Comparison of ENCODE assay signal across 8 mouse cellular contexts in genomic region chr2:128818956-128819643, GRCm38 (mm10). TPM values are rescaled to one million over a fixed set of nuclear protein-coding genes. Genes with fewer than 3 reads are reported as not detected.
A peak's percentile ranks its signal among the peaks of the same experiment; 100 is the strongest.
DNase-seq lines count a peak whose midpoint lies in the region; ATAC-seq and TF ChIP-seq lines count a peak whose summit lies in the region.

No protein-coding gene starts in this region.

- 24% methylated on average over 14 of the region's 14 CpGs for WGBS in heart, embryonic 11.5 days (ENCODE audit: insufficient replicate concordance)
- 7% methylated on average over 14 of the region's 14 CpGs for WGBS in kidney, postnatal 0 days

- H3K27me3 ChIP-seq in heart, embryonic 11.5 days (ENCODE audit: control insufficient read depth, insufficient read depth, low read length): no peaks in the 10 kb centered on the region
- no peaks in the 10 kb centered on the region for H3K27me3 ChIP-seq in kidney, postnatal 0 days (ENCODE audit: insufficient read depth, low read length)

- H3K9me3 ChIP-seq in heart, embryonic 11.5 days (replicated peaks; ENCODE audit: control insufficient read depth, low read length): no peaks in the 10 kb centered on the region
- no peaks in the 10 kb centered on the region for H3K9me3 ChIP-seq in kidney, postnatal 0 days (replicated peaks; ENCODE audit: low read length)

- no peak for TF ChIP-seq CTCF in kidney, postnatal 0 days (IDR thresholded peaks at IDR 0.05; ENCODE audit: low read depth)

- H3K4me1 ChIP-seq in heart, embryonic 11.5 days (ENCODE audit: control insufficient read depth, insufficient read depth, low read length): peaks cover 12% of the 10 kb centered on the region
- H3K4me1 ChIP-seq in kidney, postnatal 0 days (replicated peaks; ENCODE audit: insufficient read depth, low read length): 0 out of 2 replicates have a peak, but pooled peaks cover 9% of the 10 kb centered on the region

- no peaks in the 10 kb centered on the region for H3K36me3 ChIP-seq in heart, embryonic 11.5 days (ENCODE audit: control insufficient read depth, insufficient read depth, low read length)
- H3K36me3 ChIP-seq in kidney, postnatal 0 days (ENCODE audit: insufficient read depth, low read length): no peaks in the 10 kb centered on the region

- H3K27ac ChIP-seq in heart, embryonic 11.5 days (ENCODE audit: low read depth, low read length): peak overlapping the region; percentile 90
- peak overlapping the region; percentile 94 for H3K27ac ChIP-seq in kidney, postnatal 0 days

- peak overlapping the region; percentile 85 for H3K4me3 ChIP-seq in heart, embryonic 11.5 days (ENCODE audit: low read depth, low read length)
- H3K4me3 ChIP-seq in kidney, postnatal 0 days (replicated peaks; ENCODE audit: low read depth, low read length): peak overlapping the region; percentile 94

- H3K9ac ChIP-seq in heart, embryonic 11.5 days (ENCODE audit: low read depth, low read length): peak overlapping the region; percentile 80
- peak overlapping the region; percentile 86 for H3K9ac ChIP-seq in kidney, postnatal 0 days (ENCODE audit: low read depth, low read length)

- ATAC-seq in monocyte, adult 5-6 weeks (replicated peaks; ENCODE audit: insufficient number of reproducible peaks, low FRiP score, low TSS enrichment, poor library complexity, severe bottlenecking): no peak
- no peak for ATAC-seq in heart, embryonic 11.5 days (replicated peaks; ENCODE audit: insufficient number of reproducible peaks, low FRiP score, low TSS enrichment)
- ATAC-seq in kidney, postnatal 0 days (replicated peaks; ENCODE audit: low FRiP score, low read depth): no peak
- ATAC-seq in megakaryocyte, adult 5-6 weeks (ENCODE audit: poor library complexity, severe bottlenecking): peak; percentile 2; the same call in 1 of the 2 replicates
- ATAC-seq in activated CD4-positive, CD25-positive, alpha-beta regulatory T cell, adult 4 months: no peak
- no peak for ATAC-seq in erythroid progenitor cell, adult 5-6 weeks (replicated peaks; ENCODE audit: low FRiP score, poor library complexity, severe bottlenecking)

- H3K4me2 ChIP-seq in heart, embryonic 11.5 days: peak overlapping the region; percentile 80
- H3K4me2 ChIP-seq in kidney, postnatal 0 days (ENCODE audit: low read length): peak overlapping the region; percentile 85

- peak; percentile 9 to 14 for DNase-seq in monocyte, adult 2 months (ENCODE audit: low read depth in 1 of 2, low spot score in 2 of 2)
- peak; percentile 25 for DNase-seq in brain, adult 2 months (ENCODE audit: low read depth, low spot score)
- DNase-seq in kidney, postnatal 0 days (ENCODE audit: low spot score): peak; percentile 28

RNA-seq across cellular contexts. Expression of gene Tmem87b, which starts 1.2 kb away (rescaled TPM):
- 46.5 to 73.2 TPM (median 54.2 TPM) in 3 replicates for total RNA-seq in monocyte, adult 5-6 weeks (2017)
- 20.4 and 21.4 TPM in 2 replicates for polyA plus RNA-seq in heart, embryonic 11.5 days (2014; fragmentation: Nextera tagmentation; extraction: Ambion mirVana)
- polyA plus RNA-seq in kidney, postnatal 0 days (2015; fragmentation: Nextera tagmentation; extraction: Ambion mirVana): 33.0 and 33.1 TPM in 2 replicates
- total RNA-seq in megakaryocyte, adult 5-6 weeks (2015): 6.0 and 7.5 TPM in 2 replicates
- 12.9 and 14.0 TPM in 2 replicates for total RNA-seq in megakaryocyte, adult 5-6 weeks (2017)
- polyA plus RNA-seq in activated CD4-positive, CD25-positive, alpha-beta regulatory T cell, adult 4 months (2017; shearing (Covaris generic)): 10 to 100 TPM; 13.9 to 14.1 TPM
- 3.6 and 9.6 TPM in 2 replicates for total RNA-seq in erythroid progenitor cell, adult 5-6 weeks (2015; ENCODE audit: low replicate concordance)
- 4.9 and 17.8 TPM in 2 replicates for total RNA-seq in erythroid progenitor cell, adult 5-6 weeks (2017; ENCODE audit: low replicate concordance)

RNA-seq across cellular contexts. Expression of gene Fbln7, which starts 43.7 kb away (rescaled TPM):
- total RNA-seq in monocyte, adult 5-6 weeks (2017): not detected in 3 replicates
- 1.1 and 1.8 TPM in 2 replicates for polyA plus RNA-seq in heart, embryonic 11.5 days (2014; fragmentation: Nextera tagmentation; extraction: Ambion mirVana)
- polyA plus RNA-seq in kidney, postnatal 0 days (2015; fragmentation: Nextera tagmentation; extraction: Ambion mirVana): 7.9 and 8.0 TPM in 2 replicates
- total RNA-seq in megakaryocyte, adult 5-6 weeks (2015): not detected in 2 replicates
- total RNA-seq in megakaryocyte, adult 5-6 weeks (2017): not detected in 2 replicates
- polyA plus RNA-seq in activated CD4-positive, CD25-positive, alpha-beta regulatory T cell, adult 4 months (2017; shearing (Covaris generic)): not detected
- not detected in 2 replicates for total RNA-seq in erythroid progenitor cell, adult 5-6 weeks (2015; ENCODE audit: low replicate concordance)
- total RNA-seq in erythroid progenitor cell, adult 5-6 weeks (2017; ENCODE audit: low replicate concordance): not detected in 2 replicates
